Mouse (Mus musculus): Measurements from ENCODE around the gene Dnaja2. TPM values are rescaled to one million over a fixed set of nuclear protein-coding genes. Genes with fewer than 3 reads are reported as not detected.

The Dnaja2 gene
- 100 to 1,000 TPM; 168 to 184 TPM for total RNA-seq (2021)

DNA sequence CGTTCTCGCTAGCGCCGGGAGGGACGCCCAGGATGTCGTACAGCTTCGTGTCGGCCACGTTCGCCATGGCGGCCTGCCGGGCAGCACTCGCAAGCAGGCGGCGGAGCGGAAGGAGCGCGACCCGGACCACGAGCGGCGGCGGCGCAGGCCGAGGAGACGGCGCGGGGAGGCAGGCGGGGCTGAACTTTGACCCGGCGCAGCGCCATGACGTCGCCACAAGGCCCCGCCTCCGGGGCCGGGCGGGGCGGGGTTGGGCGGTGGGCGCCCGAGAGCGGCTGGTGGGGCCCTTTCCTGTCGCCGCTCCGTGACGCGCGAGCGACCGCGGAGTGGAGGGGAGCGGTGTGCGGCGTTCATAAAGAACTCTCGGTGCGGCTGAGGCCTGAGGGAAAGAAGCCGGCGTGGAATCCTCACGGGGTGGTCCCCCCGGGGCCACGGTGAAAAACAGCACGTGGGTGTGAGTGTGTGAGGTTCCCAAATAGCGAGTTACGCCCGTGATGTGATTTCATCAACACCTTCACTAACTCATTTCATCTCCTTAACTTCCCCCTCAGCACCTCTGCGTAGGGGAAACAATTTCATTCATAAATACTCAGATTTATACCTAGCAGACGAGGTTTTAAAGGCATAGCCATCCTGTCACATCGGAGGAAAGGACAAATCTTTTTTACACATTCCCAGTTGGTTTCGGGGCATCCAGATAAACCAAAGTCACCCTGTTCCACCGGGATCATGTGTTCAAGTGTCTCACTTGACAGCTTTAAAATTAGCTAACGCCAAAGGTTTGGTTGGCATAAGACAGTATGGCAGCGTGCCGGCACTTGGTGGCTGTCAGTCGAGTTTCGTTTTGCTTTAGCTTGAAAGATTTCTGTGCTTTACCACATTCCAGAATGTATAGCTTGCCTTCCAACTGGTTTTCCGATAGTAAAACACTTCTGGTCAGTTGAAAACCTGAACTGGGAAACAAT is at the start of gene Dnaja2:
TSS of gene Dnaja2 (minus strand) at position 164 of the 965 bp plus-strand sequence.
- DNase-seq (ENCODE audit: extremely low spot score in 1 of 2, low spot score in 2 of 2): peak; percentile 86 to 95
- intact Hi-C loops (cut with DNase I): loop anchor here (10.0 kb wide), 1 partner anchor 109 kb away; no protein-coding TSS in a partner anchor

DNA sequence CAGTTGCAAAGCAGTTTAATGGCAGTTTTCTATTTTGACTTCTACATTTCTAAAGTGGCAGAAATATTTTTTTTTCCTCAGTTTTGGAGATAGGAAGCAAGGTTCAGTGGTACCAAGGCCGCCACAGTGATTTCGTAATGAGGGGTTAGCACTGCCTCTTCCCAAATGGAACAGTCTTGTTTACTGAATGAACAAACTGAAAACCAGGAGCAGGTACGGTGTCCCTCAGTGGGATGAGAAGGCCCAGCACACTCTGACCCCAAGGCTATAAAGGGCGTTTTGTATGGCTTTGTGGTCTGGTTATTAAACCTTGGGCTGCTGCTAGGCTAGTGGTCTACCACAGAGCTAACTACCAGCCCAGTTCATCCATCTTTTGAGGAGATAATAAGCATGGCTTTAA is 49.1 kb upstream of the Dnaja2 start:
- no peak for DNase-seq (ENCODE audit: extremely low spot score in 1 of 2, low spot score in 2 of 2)
- intact Hi-C loops (cut with DNase I): loop anchor here (10.0 kb wide), 2 partner anchors 61 to 1301 kb away; no protein-coding TSS in a partner anchor

DNA sequence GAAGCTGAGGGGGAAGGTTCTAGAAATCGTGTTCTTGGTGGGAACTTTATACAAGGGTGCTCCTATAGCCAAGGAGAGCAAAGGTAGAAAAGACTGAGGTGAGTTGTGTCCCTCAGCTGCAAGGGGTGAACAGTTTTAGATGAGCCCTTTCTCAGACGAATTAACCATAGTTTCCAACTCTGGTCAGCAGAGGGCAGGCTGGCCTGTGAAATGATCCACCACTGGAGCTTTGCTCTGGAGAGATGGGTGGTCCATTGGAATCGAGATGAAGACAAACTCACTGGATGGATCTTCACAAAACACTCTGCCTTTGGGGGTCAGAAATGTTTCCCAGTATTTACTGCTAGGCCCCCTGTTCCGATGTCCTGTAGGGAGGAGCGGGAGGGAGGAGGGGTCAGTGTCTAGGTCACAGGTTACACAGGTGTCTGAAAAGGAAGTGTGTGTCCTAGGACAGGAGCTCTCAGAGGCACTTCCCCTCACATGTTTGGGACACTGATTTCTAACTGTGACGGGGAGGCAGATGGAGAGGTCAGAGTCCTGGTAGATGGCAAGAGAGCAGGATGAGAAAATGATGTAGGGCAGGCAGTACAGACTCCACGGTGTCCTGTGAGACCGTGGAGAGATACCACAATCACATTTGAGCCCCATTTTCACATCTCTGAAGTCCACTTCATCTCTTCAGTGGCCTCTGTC is 48.2 kb upstream of the Dnaja2 start:
- DNase-seq (ENCODE audit: extremely low spot score in 1 of 2, low spot score in 2 of 2): peak; percentile 37 to 60
- intact Hi-C loops (cut with DNase I): loop anchor here (2.0 to 10.0 kb wide), 3 partner anchors 61 to 1301 kb away; no protein-coding TSS in a partner anchor

DNA sequence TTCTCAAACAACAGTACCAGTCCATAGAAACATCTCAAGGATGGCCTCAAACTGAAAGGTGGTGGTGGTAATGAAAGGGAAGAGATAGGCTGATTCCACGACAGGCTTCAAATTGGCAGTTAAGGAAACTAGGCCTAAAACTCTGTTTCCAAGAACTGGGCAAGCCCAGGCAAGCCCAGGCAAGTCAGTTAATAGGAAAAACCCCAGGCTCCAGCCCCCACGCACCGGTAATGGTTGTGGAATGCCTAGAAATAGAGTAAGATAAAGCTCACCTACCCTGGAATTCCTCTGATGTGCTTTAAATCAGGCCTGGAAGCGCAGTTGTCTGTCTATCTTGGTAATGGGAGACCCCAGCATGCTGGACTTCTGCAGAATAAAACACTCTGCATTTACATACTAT is 47.6 kb upstream of the Dnaja2 start:
- intact Hi-C loops (cut with DNase I): loop anchor here (2.0 to 10.0 kb wide), 3 partner anchors 62 to 1302 kb away; no protein-coding TSS in a partner anchor
- no peak for DNase-seq (ENCODE audit: extremely low spot score in 1 of 2, low spot score in 2 of 2)

DNA sequence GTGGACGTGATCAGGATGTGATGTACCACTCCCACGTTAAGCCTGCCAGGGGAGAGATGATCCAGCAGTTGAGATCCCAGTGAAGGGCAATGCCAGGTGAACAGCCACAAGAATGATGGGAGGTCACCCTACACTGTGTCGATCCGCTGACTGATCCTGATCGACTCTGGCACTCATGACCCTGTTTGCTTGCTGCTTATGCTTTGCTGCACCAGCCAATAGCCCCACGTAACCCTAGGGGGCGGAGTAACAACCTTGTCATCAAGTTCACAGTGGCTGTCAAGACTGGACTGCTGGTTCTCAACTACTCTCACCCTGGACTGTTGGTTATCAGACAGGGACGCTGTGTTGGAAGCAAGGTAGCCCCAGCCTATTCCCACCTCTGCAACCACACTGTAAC is 46.6 kb upstream of the Dnaja2 start:
- intact Hi-C loops (cut with DNase I): loop anchor here (2.0 to 10.0 kb wide), 3 partner anchors 63 to 1303 kb away; no protein-coding TSS in a partner anchor
- DNase-seq (ENCODE audit: extremely low spot score in 1 of 2, low spot score in 2 of 2): no peak

DNA sequence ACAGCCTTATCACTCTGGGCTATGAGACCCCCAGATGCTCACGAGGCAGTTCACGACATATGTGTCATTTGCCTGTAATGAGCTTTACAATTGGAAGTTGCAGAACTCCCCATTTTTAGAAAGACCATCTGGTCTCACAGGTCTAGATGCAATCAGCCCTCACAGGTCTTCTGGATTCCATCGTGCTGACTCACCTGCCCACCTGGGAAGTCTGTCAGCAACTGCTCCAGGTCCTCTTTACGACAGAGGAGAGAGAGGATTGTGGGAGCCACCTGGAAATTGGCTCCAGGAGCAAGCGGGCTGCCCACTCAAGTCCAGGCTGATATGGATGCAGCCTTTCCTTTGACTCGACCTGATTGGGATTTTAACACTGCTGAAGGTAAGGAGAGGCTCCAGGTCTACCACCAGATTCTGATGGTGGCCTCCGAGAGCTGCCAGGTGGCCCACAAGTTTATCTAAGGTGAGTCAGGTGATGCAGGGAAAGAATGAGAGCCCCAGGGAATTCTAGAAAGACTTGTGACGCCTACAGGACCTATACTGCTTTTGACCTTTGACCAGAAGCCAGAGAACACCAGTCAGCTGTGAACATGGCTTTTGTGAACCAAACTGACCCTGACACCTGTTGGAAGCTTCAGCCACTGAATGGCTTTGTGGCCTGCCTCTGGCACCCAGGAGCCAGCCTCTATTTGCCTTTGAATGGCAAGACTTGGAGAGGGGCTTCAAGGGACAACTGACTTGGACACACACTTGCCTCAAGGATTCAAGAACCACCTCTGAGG is 42.5 kb upstream of the Dnaja2 start:
- no peak for DNase-seq (ENCODE audit: extremely low spot score in 1 of 2, low spot score in 2 of 2)
- intact Hi-C loops (cut with DNase I): no loop called here

DNA sequence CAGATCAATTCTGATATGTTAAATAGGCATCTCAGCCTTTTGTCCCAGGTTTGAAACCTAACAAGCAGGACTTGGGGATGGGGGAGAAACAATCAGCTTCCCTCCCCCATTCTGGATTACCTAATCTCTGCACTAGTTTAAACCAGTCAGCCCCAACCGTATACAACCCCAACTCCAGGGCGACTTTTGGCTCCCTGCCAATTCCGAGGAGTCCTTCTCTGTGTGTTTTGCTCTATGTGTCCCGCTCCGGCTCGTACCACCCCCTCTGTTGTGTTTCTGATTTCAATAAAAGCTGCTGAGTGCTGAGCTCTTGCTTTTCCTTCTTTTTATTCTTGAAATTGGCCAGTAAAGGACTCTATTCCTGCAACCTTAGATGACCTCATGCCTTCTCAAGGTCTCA is 40.2 kb upstream of the Dnaja2 start:
- DNase-seq (ENCODE audit: extremely low spot score in 1 of 2, low spot score in 2 of 2): peak in 1 of 2 experiments; percentile 43
- intact Hi-C loops (cut with DNase I): no loop called here

DNA sequence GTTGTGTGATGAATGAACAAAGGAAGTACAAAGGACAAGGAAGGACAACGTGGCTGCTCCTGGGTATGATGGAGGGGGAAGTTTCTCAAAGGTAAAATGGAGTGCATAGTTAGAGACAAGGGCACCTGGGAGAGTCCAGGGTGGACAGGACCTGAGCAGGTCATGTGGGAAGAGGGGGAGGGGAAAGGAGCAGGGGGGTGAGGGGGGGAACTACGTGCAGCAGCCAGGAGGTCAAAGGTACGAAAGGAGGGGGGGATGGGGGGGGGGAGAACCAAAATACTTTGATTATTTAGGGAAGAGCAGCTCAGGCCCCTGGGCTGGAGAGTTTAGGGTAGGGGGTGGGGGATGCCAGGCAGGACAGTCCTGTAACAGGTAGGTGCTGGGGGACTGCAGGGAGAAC is 39.8 kb upstream of the Dnaja2 start:
- intact Hi-C loops (cut with DNase I): no loop called here
- DNase-seq (ENCODE audit: extremely low spot score in 1 of 2, low spot score in 2 of 2): no peak

DNA sequence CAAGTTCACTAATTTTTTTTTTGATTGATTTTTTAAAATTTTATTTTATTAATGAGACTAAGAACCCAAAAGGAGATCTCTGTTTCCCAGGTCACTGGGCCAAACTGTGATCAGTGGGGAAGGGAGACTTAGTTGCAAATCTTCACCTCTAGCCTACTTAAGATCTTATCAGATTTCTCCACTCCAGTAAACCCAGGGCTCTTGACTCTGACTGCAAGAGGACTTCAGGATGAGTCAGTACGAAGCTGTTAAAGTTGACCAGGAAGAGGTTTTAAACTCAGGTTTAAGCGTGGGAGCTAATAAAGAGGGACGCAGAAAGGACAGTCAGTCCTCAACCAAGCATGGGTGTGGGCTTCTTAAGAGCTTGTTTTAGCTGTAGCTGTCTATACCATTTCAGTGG is 38.2 kb upstream of the Dnaja2 start:
- intact Hi-C loops (cut with DNase I): no loop called here
- DNase-seq (ENCODE audit: extremely low spot score in 1 of 2, low spot score in 2 of 2): no peak

DNA sequence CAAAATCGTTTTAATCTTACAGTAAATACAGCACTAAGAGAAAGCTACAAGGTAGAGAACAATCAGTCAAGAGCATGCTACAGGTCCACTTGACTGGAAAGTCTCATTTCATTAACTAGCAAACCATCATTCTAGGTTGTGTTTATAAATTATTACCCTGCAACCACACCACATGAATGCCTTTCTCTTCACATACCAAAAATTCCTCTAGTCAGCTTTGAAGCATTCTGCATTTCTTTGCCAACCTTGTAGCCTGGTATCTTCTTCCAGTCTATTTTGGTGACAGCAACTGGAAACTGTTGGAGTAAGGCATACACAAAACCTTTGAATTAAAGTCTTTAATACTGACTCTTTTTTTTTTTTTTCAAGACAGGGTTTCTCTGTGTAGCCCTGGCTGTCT is 36.4 kb upstream of the Dnaja2 start:
- DNase-seq (ENCODE audit: extremely low spot score in 1 of 2, low spot score in 2 of 2): no peak
- intact Hi-C loops (cut with DNase I): no loop called here

DNA sequence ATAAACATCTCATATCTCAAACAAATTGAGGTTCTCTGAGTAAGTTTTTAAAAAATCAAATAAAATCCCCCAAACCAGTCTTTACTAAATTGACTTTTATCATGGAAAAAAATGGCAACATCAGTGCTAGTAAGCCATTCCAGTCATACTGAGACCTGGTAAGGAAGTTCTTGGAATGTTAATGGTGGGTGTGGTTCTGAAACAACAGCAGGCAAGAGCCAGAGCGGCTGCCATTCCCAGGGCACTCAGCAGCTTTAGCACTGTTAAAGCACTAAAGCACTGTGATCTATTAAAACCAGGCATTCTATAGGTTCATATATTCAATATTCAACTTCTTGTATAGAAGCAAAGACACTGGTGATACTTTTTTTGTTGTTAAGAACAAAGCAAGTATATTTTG is 35.1 kb upstream of the Dnaja2 start:
- intact Hi-C loops (cut with DNase I): no loop called here
- DNase-seq (ENCODE audit: extremely low spot score in 1 of 2, low spot score in 2 of 2): no peak

DNA sequence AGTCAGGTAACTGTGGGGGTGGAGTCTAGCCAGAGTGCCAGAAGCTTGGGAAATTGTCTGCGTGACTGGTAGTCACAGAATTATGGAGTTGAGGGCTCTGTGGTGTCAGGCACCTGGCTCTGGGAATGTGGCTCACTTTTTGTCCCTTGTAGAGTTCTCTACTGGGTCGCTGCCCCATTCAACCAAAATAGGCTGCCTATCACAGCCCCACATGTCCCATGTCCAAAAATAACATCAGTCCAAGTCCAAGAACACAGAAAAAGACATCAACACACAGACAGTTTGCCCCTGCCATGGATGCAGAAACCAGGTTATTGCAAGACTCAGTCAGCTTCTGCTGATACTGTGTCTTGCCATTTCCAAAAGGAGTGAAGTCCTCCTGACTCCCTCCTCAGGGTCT is 33.5 kb upstream of the Dnaja2 start:
- intact Hi-C loops (cut with DNase I): no loop called here
- no peak for DNase-seq (ENCODE audit: extremely low spot score in 1 of 2, low spot score in 2 of 2)

DNA sequence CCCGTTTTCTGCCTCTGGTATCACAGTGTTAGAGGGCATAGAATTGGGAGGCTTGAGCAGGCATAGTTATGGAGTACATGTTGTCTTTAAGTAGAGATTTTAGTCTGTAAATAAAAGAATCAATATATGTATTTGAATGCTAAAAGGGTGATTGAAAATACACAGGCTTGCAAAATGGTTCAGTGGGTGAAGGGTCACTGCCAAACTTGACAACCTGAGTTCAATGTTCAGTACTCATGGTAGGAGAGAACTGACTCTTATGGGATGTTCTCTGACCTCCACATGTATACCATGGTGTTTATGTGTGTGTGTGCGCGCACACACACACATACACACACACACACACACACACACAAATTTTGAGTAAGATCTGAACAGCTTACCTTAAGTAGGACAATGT is 22.5 kb upstream of the Dnaja2 start:
- no peak for DNase-seq (ENCODE audit: extremely low spot score in 1 of 2, low spot score in 2 of 2)
- intact Hi-C loops (cut with DNase I): no loop called here

DNA sequence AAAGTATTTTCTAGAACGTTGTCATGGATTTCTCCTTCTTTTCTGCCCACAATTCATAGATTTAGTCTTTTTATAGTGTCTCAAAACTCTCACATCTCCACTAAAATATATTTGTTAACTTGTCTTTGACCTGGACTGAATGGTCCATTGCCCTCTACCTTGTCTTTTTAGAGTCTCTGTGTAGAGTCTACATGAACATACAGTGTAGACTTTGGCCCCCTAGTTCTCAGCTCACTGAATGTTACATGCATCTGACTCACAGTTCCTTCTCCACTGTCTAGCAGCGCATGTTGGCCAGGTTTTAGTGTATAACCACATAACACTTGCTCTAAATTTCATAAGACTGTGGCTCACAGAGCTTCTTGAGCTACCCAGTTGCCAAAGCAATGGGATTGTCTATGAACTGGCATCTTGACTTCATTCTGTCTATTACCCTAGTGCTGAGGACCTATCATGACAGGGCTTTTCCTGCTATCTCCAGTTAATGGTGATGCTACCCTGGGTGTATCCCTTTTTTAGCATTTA is 18.9 kb upstream of the Dnaja2 start:
- intact Hi-C loops (cut with DNase I): no loop called here
- no peak for DNase-seq (ENCODE audit: extremely low spot score in 1 of 2, low spot score in 2 of 2)

DNA sequence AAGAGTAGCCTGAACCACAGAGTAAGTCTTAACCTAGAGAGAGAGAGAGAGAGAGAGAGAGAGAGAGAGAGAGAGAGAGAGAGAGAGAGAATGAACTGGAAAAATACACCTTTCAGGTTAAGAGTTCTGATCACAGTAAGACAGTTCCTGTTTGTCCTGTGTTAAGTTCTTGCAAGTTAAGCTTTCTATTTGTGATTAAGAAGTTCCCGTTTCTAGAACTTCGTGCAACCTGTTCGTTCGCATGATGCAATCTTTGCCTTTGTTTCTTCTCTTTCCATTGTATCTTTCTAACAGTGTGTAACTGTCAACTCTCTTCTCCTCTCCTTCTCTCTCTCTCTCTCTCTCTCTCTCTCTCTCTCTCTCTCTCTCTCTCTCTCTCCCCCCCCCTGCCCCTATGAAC is 15.3 kb upstream of the Dnaja2 start:
- no peak for DNase-seq (ENCODE audit: extremely low spot score in 1 of 2, low spot score in 2 of 2)
- intact Hi-C loops (cut with DNase I): no loop called here

DNA sequence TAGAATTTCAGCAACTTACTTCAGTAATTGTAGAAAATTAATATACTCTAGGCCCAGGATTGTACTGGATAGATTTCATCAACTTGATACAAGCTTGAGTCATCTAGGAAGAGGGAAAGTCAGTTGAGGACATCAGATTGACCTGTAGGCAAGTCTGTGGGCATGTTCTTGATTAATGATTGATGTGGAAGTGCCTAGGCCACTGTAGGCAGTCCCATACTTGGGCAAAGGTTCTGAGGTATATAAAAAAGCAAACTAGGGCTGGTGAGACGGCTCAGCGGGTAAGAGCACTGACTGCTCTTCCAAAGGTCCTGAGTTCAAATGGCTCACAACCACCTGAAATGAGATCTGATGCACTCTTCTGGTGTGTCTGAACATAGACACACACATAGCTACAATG is 12.7 kb upstream of the Dnaja2 start:
- intact Hi-C loops (cut with DNase I): no loop called here
- no peak for DNase-seq (ENCODE audit: extremely low spot score in 1 of 2, low spot score in 2 of 2)

DNA sequence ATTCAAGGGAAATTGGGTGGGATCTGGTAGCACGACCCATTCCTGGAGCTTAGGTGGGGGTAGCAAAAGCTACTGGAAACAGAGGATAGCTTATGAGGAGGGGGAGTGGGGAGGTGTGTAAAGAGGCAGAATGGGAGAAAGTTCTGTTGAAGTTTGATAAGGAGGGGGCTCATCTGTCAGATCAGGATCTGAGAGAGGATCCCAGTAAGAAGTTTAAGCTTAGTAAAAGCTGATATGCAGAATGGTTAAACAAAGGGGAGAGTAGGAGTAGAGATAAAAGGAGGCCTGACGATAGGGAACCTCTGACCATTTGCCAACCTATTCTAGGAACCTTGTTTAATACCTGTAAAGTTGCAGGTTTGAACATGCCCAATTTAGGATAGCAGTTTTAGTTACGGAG is 10.0 kb upstream of the Dnaja2 start:
- DNase-seq (ENCODE audit: extremely low spot score in 1 of 2, low spot score in 2 of 2): no peak
- intact Hi-C loops (cut with DNase I): no loop called here

DNA sequence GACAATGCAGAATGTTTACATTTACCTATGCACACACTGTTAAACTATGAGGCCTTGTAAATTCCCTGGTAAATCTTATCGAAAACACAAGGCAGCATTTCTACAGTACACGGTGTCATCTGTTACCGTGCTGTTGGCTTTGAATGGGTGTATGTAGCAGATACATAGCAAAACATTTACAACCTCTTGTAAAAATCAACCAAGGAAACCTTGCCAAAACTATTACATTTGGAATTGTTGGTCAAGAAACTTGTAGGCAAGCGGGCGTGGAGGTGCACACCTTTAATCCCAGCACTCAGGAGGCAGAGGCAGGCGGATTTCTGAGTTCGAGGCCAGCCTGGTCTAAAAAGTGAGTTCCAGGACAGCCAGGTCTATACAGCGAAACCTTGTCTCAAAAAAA is 8.2 kb upstream of the Dnaja2 start:
- intact Hi-C loops (cut with DNase I): no loop called here
- no peak for DNase-seq (ENCODE audit: extremely low spot score in 1 of 2, low spot score in 2 of 2)

DNA sequence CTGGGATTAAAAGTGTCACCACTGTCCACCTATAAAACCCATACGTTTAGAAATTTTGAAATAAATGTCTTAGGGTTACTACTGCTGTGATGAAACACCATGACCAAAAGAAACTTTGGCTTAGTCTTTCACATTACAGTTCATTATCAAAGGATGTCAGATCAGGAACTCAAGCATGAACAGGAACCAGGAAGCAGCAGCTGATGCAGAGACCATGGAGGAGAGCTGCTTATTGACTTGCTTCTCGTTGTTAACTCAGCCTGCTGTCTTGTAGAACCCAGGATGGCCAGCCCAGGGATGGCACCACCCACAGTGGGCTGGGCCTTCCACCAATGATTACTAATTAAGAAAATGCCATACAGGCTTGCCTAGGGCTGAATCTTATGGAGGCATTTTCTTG is 4.8 kb upstream of the Dnaja2 start:
- no peak for DNase-seq (ENCODE audit: extremely low spot score in 1 of 2, low spot score in 2 of 2)
- intact Hi-C loops (cut with DNase I): loop anchor here (10.0 kb wide), 1 partner anchor 105 kb away; no protein-coding TSS in a partner anchor
